Mouse (Mus musculus): Measurements from ENCODE around the gene Hist1h2be. TPM values are rescaled to one million over a fixed set of nuclear protein-coding genes. Genes with fewer than 3 reads are reported as not detected.
"Not testable (repeated sequence)": the region's sequence is repeated elsewhere in the genome, so short reads cannot be mapped to it uniquely, and the experiment has no call there.

Hist1h2be gene
- polyA plus RNA-seq (2015; fragmentation: Nextera tagmentation; extraction: Ambion mirVana), result 1.0 and 1.1 TPM in 2 replicates

GRCm38 (mm10) chr13:23620733-23621531, at the start of gene Hist1h2be:
TSS of gene Hist1h2be (minus strand) at chr13:23621124.
- peak within 1 kb of the TSS; percentile 74 for H3K9ac ChIP-seq (ENCODE audit: low read depth, low read length)
- H3K9me3 ChIP-seq (ENCODE audit: control insufficient read depth, low read length), result no peaks in the 10 kb centered on the region
- peaks cover 8% of the 10 kb centered on the region for H3K4me1 ChIP-seq (ENCODE audit: control insufficient read depth, insufficient read depth, low read depth, low read length)
- H3K4me2 ChIP-seq (ENCODE audit: low read length), result peak within 1 kb of the TSS; percentile 98
- peak within 1 kb of the TSS; percentile 61 for H3K4me3 ChIP-seq (ENCODE audit: low read length)
- no peaks in the 10 kb centered on the region for H3K27me3 ChIP-seq (replicated peaks; ENCODE audit: control insufficient read depth, insufficient read depth, low read length)
- 0% methylated on average over 27 of the region's 27 CpGs for WGBS
- H3K36me3 ChIP-seq (ENCODE audit: control insufficient read depth, insufficient read depth, low read length), result no peaks in the 10 kb centered on the region
- peak; percentile 93 for ATAC-seq
- H3K27ac ChIP-seq (ENCODE audit: low read depth, low read length), result peak within 1 kb of the TSS; percentile 95

GRCm38 (mm10) chr13:23662536-23662935, 41.6 kb upstream of the Hist1h2be start:
- H3K36me3 ChIP-seq (ENCODE audit: control insufficient read depth, insufficient read depth, low read length), result no peaks in the 10 kb centered on the region
- H3K27me3 ChIP-seq (replicated peaks; ENCODE audit: control insufficient read depth, insufficient read depth, low read length), result no peaks in the 10 kb centered on the region
- no peak overlapping the region for H3K4me3 ChIP-seq (ENCODE audit: low read length)
- 75% methylated on average over 3 of the region's 3 CpGs for WGBS
- H3K4me2 ChIP-seq (ENCODE audit: low read length), result no peak overlapping the region
- H3K4me1 ChIP-seq (ENCODE audit: control insufficient read depth, insufficient read depth, low read depth, low read length), result no peaks in the 10 kb centered on the region
- H3K9ac ChIP-seq (ENCODE audit: low read depth, low read length), result no peak overlapping the region
- no peaks in the 10 kb centered on the region for H3K9me3 ChIP-seq (ENCODE audit: control insufficient read depth, low read length)
- no peak overlapping the region for H3K27ac ChIP-seq (ENCODE audit: low read depth, low read length)
- ATAC-seq, result no peak

GRCm38 (mm10) chr13:23659636-23660366, 38.9 kb upstream of the Hist1h2be start:
- no peaks in the 10 kb centered on the region for H3K27me3 ChIP-seq (replicated peaks; ENCODE audit: control insufficient read depth, insufficient read depth, low read length)
- no peaks in the 10 kb centered on the region for H3K36me3 ChIP-seq (ENCODE audit: control insufficient read depth, insufficient read depth, low read length)
- no peaks in the 10 kb centered on the region for H3K4me1 ChIP-seq (ENCODE audit: control insufficient read depth, insufficient read depth, low read depth, low read length)
- no peaks in the 10 kb centered on the region for H3K9me3 ChIP-seq (ENCODE audit: control insufficient read depth, low read length)
- no peak overlapping the region for H3K27ac ChIP-seq (ENCODE audit: low read depth, low read length)
- no peak overlapping the region for H3K4me2 ChIP-seq (ENCODE audit: low read length)
- no peak for ATAC-seq
- H3K9ac ChIP-seq (ENCODE audit: low read depth, low read length), result no peak overlapping the region
- no peak overlapping the region for H3K4me3 ChIP-seq (ENCODE audit: low read length)
- 71% methylated on average over 6 of the region's 6 CpGs for WGBS

- Histone ChIP-seq H3K4me1 (ENCODE audit: control insufficient read depth, insufficient read depth, low read depth, low read length) (no peaks in the 10 kb centered on the region), H3K4me3 (ENCODE audit: low read length) (no peak overlapping the region), H3K9me3 (ENCODE audit: control insufficient read depth, low read length) (no peaks in the 10 kb centered on the region), H3K36me3 (ENCODE audit: control insufficient read depth, insufficient read depth, low read length) (no peaks in the 10 kb centered on the region), H3K4me2 (ENCODE audit: low read length) (no peak overlapping the region), H3K27me3 (replicated peaks; ENCODE audit: control insufficient read depth, insufficient read depth, low read length) (no peaks in the 10 kb centered on the region), H3K27ac (ENCODE audit: low read depth, low read length) (no peak overlapping the region), H3K9ac (ENCODE audit: low read depth, low read length) (no peak overlapping the region)
- 43% methylated on average over 1 of the region's 1 CpGs for WGBS
- ATAC-seq, result no peak
Measured at GRCm38 (mm10) chr13:23630653-23631052, 9.7 kb upstream of the Hist1h2be start.

GRCm38 (mm10) chr13:23622861-23623450, 2.0 kb upstream of the Hist1h2be start:
- no peak for ATAC-seq
- Histone ChIP-seq H3K4me2 (ENCODE audit: low read length) (peak overlapping the region; percentile 98), H3K27ac (ENCODE audit: low read depth, low read length) (peak overlapping the region; percentile 51), H3K9me3 (ENCODE audit: control insufficient read depth, low read length) (no peaks in the 10 kb centered on the region), H3K4me3 (ENCODE audit: low read length) (peak overlapping the region; percentile 61), H3K9ac (ENCODE audit: low read depth, low read length) (peak overlapping the region; percentile 54), H3K36me3 (ENCODE audit: control insufficient read depth, insufficient read depth, low read length) (no peaks in the 10 kb centered on the region), H3K4me1 (ENCODE audit: control insufficient read depth, insufficient read depth, low read depth, low read length) (peaks cover 8% of the 10 kb centered on the region), H3K27me3 (replicated peaks; ENCODE audit: control insufficient read depth, insufficient read depth, low read length) (no peaks in the 10 kb centered on the region)
- 28% methylated on average over 7 of the region's 7 CpGs for WGBS

- H3K9me3 ChIP-seq (ENCODE audit: control insufficient read depth, low read length); H3K27me3 ChIP-seq (replicated peaks; ENCODE audit: control insufficient read depth, insufficient read depth, low read length); H3K4me1 ChIP-seq (ENCODE audit: control insufficient read depth, insufficient read depth, low read depth, low read length); H3K36me3 ChIP-seq (ENCODE audit: control insufficient read depth, insufficient read depth, low read length): not testable (repeated sequence)
- Histone ChIP-seq H3K27ac (ENCODE audit: low read depth, low read length) (peak within 1 kb of the TSS; percentile 95), H3K4me3 (ENCODE audit: low read length) (peak within 1 kb of the TSS; percentile 61), H3K4me2 (ENCODE audit: low read length) (peak within 1 kb of the TSS; percentile 98), H3K9ac (ENCODE audit: low read depth, low read length) (peak within 1 kb of the TSS; percentile 72)
- WGBS, result 0% methylated on average over 50 of the region's 53 CpGs
- peak; percentile 94 for ATAC-seq
Measured at GRCm38 (mm10) chr13:23622175-23622671, 1.3 kb upstream of the Hist1h2be start, which contains the start of gene Hist1h1e. TSS of gene Hist1h1e (minus strand) at chr13:23622558.

- Histone ChIP-seq H3K27ac (ENCODE audit: low read depth, low read length) (peak overlapping the region; percentile 95), H3K9me3 (ENCODE audit: control insufficient read depth, low read length) (no peaks in the 10 kb centered on the region), H3K9ac (ENCODE audit: low read depth, low read length) (peak overlapping the region; percentile 72), H3K4me2 (ENCODE audit: low read length) (peak overlapping the region; percentile 98), H3K27me3 (replicated peaks; ENCODE audit: control insufficient read depth, insufficient read depth, low read length) (no peaks in the 10 kb centered on the region), H3K4me1 (ENCODE audit: control insufficient read depth, insufficient read depth, low read depth, low read length) (peaks cover 8% of the 10 kb centered on the region), H3K4me3 (ENCODE audit: low read length) (peak overlapping the region; percentile 61), H3K36me3 (ENCODE audit: control insufficient read depth, insufficient read depth, low read length) (no peaks in the 10 kb centered on the region)
- WGBS, result under 1% methylated on average over 18 of the region's 18 CpGs
- ATAC-seq, result peak; percentile 89
Measured at GRCm38 (mm10) chr13:23621532-23622174, 729 bp upstream of the Hist1h2be start.

- Histone ChIP-seq H3K9ac (ENCODE audit: low read depth, low read length) (peak overlapping the region; percentile 74), H3K4me1 (ENCODE audit: control insufficient read depth, insufficient read depth, low read depth, low read length) (peaks cover 8% of the 10 kb centered on the region), H3K36me3 (ENCODE audit: control insufficient read depth, insufficient read depth, low read length) (no peaks in the 10 kb centered on the region), H3K4me3 (ENCODE audit: low read length) (peak overlapping the region; percentile 61), H3K9me3 (ENCODE audit: control insufficient read depth, low read length) (no peaks in the 10 kb centered on the region), H3K4me2 (ENCODE audit: low read length) (peak overlapping the region; percentile 98), H3K27ac (ENCODE audit: low read depth, low read length) (peak overlapping the region; percentile 95), H3K27me3 (replicated peaks; ENCODE audit: control insufficient read depth, insufficient read depth, low read length) (no peaks in the 10 kb centered on the region)
- ATAC-seq, result no peak
- 52% methylated on average over 12 of the region's 12 CpGs for WGBS
Measured at GRCm38 (mm10) chr13:23620056-23620732, 730 bp downstream of the Hist1h2be start.

Measured in hindbrain, embryonic 16.5 days (tissue).